Mouse (Mus musculus) embryonic facial prominence, embryonic 12.5 days (tissue): ENCODE measurements around the gene Rfx7. TPM values are rescaled to one million over a fixed set of nuclear protein-coding genes. Genes with fewer than 3 reads are reported as not detected.

Experiments
- ATAC-seq: fragments of 200-750 bp; cut with Nextera tagmentation; 2 replicates; pipeline ENCODE4 v1.8.0; 2017; ENCODE audit not compliant: insufficient number of reproducible peaks, insufficient read depth, low FRiP score, low TSS enrichment
- H3K27ac ChIP-seq: fragments of 300-500 bp; sonication (generic); 2 replicates; pipeline ENCODE4 v1.5.1; 2016; ENCODE audit warnings: mild to moderate bottlenecking
- H3K27me3 ChIP-seq: fragments of 300-500 bp; sonication (generic); 2 replicates; pipeline ENCODE4 v1.6.1; 2016; ENCODE audit warnings: mild to moderate bottlenecking, moderate library complexity
- H3K36me3 ChIP-seq: fragments of 300-500 bp; sonication (generic); 2 replicates; pipeline ENCODE4 v1.6.1; 2016; ENCODE audit warnings: mild to moderate bottlenecking
- H3K4me1 ChIP-seq: fragments of 300-500 bp; sonication (generic); 2 replicates; pipeline ENCODE4 v1.6.1; 2016
- H3K4me2 ChIP-seq: fragments of 300-500 bp; sonication (generic); replicated peaks from 2 replicates; pipeline ENCODE4 v1.6.1; 2016; ENCODE audit warnings: mild to moderate bottlenecking, moderate library complexity
- H3K4me3 ChIP-seq: fragments of 300-500 bp; sonication (generic); 2 replicates; pipeline ENCODE4 v1.5.1; 2016; ENCODE audit warnings: mild to moderate bottlenecking
- H3K9ac ChIP-seq: fragments of 300-500 bp; sonication (generic); 2 replicates; pipeline ENCODE4 v1.6.1; 2016; ENCODE audit warnings: mild to moderate bottlenecking, moderate library complexity
- H3K9me3 ChIP-seq: fragments of 300-500 bp; sonication (generic); 2 replicates; pipeline ENCODE4 v1.6.1; 2016; ENCODE audit warnings: mild to moderate bottlenecking, moderate library complexity
- whole genome bisulfite sequencing: fragments of 180-500 bp; shearing (Covaris S2); methylation state at CpG from one replicate; pipeline ENCODE4 v1.1.7; 2016; 5-methylcytosine and 5-hydroxymethylcytosine counted together
- polyA plus RNA-seq: library from polyadenylated mRNA; unstranded; fragments of >200 nt; fragmentation: Nextera tagmentation; extraction: Ambion mirVana; gene quantifications from 2 replicates; pipeline ENCODE4 v1.2.1, GENCODE M21; 2016

The Rfx7 gene
- polyA plus RNA-seq = 14.6 TPM in 2 replicates

GRCm38 (mm10) chr9:72531996-72532380, at the start of gene Rfx7:
Rfx7 (plus strand) TSS chr9:72532240.
- WGBS = 2% methylated on average over 44 of the region's 63 CpGs
- peak; percentile 87 for ATAC-seq
- H3K27me3 ChIP-seq = no peaks in the 10 kb centered on the region

GRCm38 (mm10) chr9:72488523-72488922, 43.5 kb upstream of the Rfx7 start:
- no peak overlapping the region for H3K9ac ChIP-seq
- no peak overlapping the region for H3K27ac ChIP-seq
- peaks cover 13% of the 10 kb centered on the region for H3K36me3 ChIP-seq
- H3K4me2 ChIP-seq = no peak overlapping the region
- H3K9me3 ChIP-seq = no peaks in the 10 kb centered on the region
- H3K4me1 ChIP-seq = peaks cover 4% of the 10 kb centered on the region; the same call in 1 of the 2 replicates
- no peak for ATAC-seq
- no peaks in the 10 kb centered on the region for H3K27me3 ChIP-seq
- no peak overlapping the region for H3K4me3 ChIP-seq

More at GRCm38 (mm10) chr9:72531996-72532380, at the start of gene Rfx7:
- Histone ChIP-seq H3K4me1 (peaks cover 13% of the 10 kb centered on the region), H3K36me3 (no peaks in the 10 kb centered on the region), H3K4me2 (peak within 1 kb of the TSS; percentile 72), H3K4me3 (peak within 1 kb of the TSS; percentile 93), H3K9me3 (no peaks in the 10 kb centered on the region), H3K9ac (peak within 1 kb of the TSS; percentile 94), H3K27ac (peak within 1 kb of the TSS; percentile 100)

- Histone ChIP-seq H3K4me1 (peaks cover 4% of the 10 kb centered on the region; the same call in 1 of the 2 replicates), H3K27me3 (no peaks in the 10 kb centered on the region), H3K36me3 (peaks cover 13% of the 10 kb centered on the region), H3K4me3 (no peak overlapping the region), H3K9ac (no peak overlapping the region), H3K27ac (no peak overlapping the region), H3K4me2 (no peak overlapping the region), H3K9me3 (no peaks in the 10 kb centered on the region)
- ATAC-seq = no peak
- WGBS = 94% methylated on average over 5 of the region's 5 CpGs
Measured at GRCm38 (mm10) chr9:72489131-72489530, 42.9 kb upstream of the Rfx7 start.

GRCm38 (mm10) chr9:72491559-72492193, 40.4 kb upstream of the Rfx7 start:
- peaks cover 4% of the 10 kb centered on the region; the same call in 1 of the 2 replicates for H3K4me1 ChIP-seq
- H3K4me2 ChIP-seq = peak overlapping the region; percentile 59
- peak overlapping the region; percentile 78 for H3K27ac ChIP-seq
- H3K36me3 ChIP-seq = peaks cover 4% of the 10 kb centered on the region
- H3K9ac ChIP-seq = peak overlapping the region; percentile 49
- no peaks in the 10 kb centered on the region for H3K9me3 ChIP-seq
- no peaks in the 10 kb centered on the region for H3K27me3 ChIP-seq
- peak overlapping the region; percentile 65 for H3K4me3 ChIP-seq
- under 1% methylated on average over 32 of the region's 32 CpGs for WGBS
- ATAC-seq = peak; percentile 86

GRCm38 (mm10) chr9:72492194-72492565, 39.9 kb upstream of the Rfx7 start, which contains the start of gene Tex9:
Tex9 (minus strand) TSS chr9:72492212.
- H3K9me3 ChIP-seq = no peaks in the 10 kb centered on the region
- H3K36me3 ChIP-seq = no peaks in the 10 kb centered on the region; the same call in 1 of the 2 replicates
- H3K27me3 ChIP-seq = no peaks in the 10 kb centered on the region
- H3K27ac ChIP-seq = peak within 1 kb of the TSS; percentile 78
- H3K4me1 ChIP-seq = peaks cover 4% of the 10 kb centered on the region; the same call in 1 of the 2 replicates
- WGBS = 14% methylated on average over 6 of the region's 6 CpGs
- H3K9ac ChIP-seq = peak within 1 kb of the TSS; percentile 49
- peak within 1 kb of the TSS; percentile 59 for H3K4me2 ChIP-seq
- peak within 1 kb of the TSS; percentile 65 for H3K4me3 ChIP-seq
- ATAC-seq = no peak

- Histone ChIP-seq H3K9ac (no peak overlapping the region), H3K9me3 (no peaks in the 10 kb centered on the region), H3K27ac (no peak overlapping the region), H3K4me3 (no peak overlapping the region), H3K27me3 (no peaks in the 10 kb centered on the region), H3K4me1 (peaks cover 4% of the 10 kb centered on the region; the same call in 1 of the 2 replicates), H3K4me2 (no peak overlapping the region), H3K36me3 (no peaks in the 10 kb centered on the region)
- no peak for ATAC-seq
- WGBS = 89% methylated on average over 2 of the region's 2 CpGs
Measured at GRCm38 (mm10) chr9:72493465-72493864, 38.6 kb upstream of the Rfx7 start.

GRCm38 (mm10) chr9:72493984-72494685, 37.9 kb upstream of the Rfx7 start:
- Histone ChIP-seq H3K4me2 (no peak overlapping the region), H3K36me3 (no peaks in the 10 kb centered on the region), H3K4me3 (no peak overlapping the region), H3K27me3 (no peaks in the 10 kb centered on the region), H3K27ac (no peak overlapping the region), H3K9ac (no peak overlapping the region), H3K4me1 (peaks cover 4% of the 10 kb centered on the region; the same call in 1 of the 2 replicates), H3K9me3 (no peaks in the 10 kb centered on the region)
- 79% methylated on average over 3 of the region's 3 CpGs for WGBS
- ATAC-seq = no peak

GRCm38 (mm10) chr9:72496691-72497090, 35.3 kb upstream of the Rfx7 start:
- no peak for ATAC-seq
- Histone ChIP-seq H3K27me3 (no peaks in the 10 kb centered on the region), H3K27ac (no peak overlapping the region), H3K9ac (no peak overlapping the region), H3K4me1 (peaks cover 4% of the 10 kb centered on the region; the same call in 1 of the 2 replicates), H3K9me3 (no peaks in the 10 kb centered on the region), H3K4me3 (no peak overlapping the region), H3K36me3 (no peaks in the 10 kb centered on the region), H3K4me2 (no peak overlapping the region)
- 77% methylated on average over 2 of the region's 2 CpGs for WGBS

GRCm38 (mm10) chr9:72497171-72497570, 34.9 kb upstream of the Rfx7 start:
- WGBS = 65% methylated on average over 3 of the region's 3 CpGs
- H3K4me2 ChIP-seq = no peak overlapping the region
- no peaks in the 10 kb centered on the region for H3K9me3 ChIP-seq
- no peak for ATAC-seq
- H3K9ac ChIP-seq = no peak overlapping the region
- no peak overlapping the region for H3K27ac ChIP-seq
- H3K36me3 ChIP-seq = no peaks in the 10 kb centered on the region
- H3K4me1 ChIP-seq = peaks cover 3% of the 10 kb centered on the region; the same call in 1 of the 2 replicates
- no peaks in the 10 kb centered on the region for H3K27me3 ChIP-seq
- H3K4me3 ChIP-seq = no peak overlapping the region

- no peak overlapping the region for H3K9ac ChIP-seq
- ATAC-seq = no peak
- no peaks in the 10 kb centered on the region for H3K4me1 ChIP-seq
- H3K4me2 ChIP-seq = no peak overlapping the region
- H3K27ac ChIP-seq = no peak overlapping the region
- no peaks in the 10 kb centered on the region for H3K9me3 ChIP-seq
- H3K27me3 ChIP-seq = no peaks in the 10 kb centered on the region
- WGBS = 51% methylated on average over 11 of the region's 11 CpGs
- H3K4me3 ChIP-seq = no peak overlapping the region
- H3K36me3 ChIP-seq = no peaks in the 10 kb centered on the region
Measured at GRCm38 (mm10) chr9:72512229-72512981, 19.6 kb upstream of the Rfx7 start.

GRCm38 (mm10) chr9:72515366-72515765, 16.7 kb upstream of the Rfx7 start:
- no peak overlapping the region for H3K9ac ChIP-seq
- H3K36me3 ChIP-seq = no peaks in the 10 kb centered on the region
- H3K27me3 ChIP-seq = no peaks in the 10 kb centered on the region
- H3K9me3 ChIP-seq = no peaks in the 10 kb centered on the region
- no peak overlapping the region for H3K4me2 ChIP-seq
- no peak overlapping the region for H3K27ac ChIP-seq
- H3K4me3 ChIP-seq = no peak overlapping the region
- ATAC-seq = no peak
- no peaks in the 10 kb centered on the region for H3K4me1 ChIP-seq
